Mouse (Mus musculus): ENCODE measurements around the gene Zfp160.

DNA sequence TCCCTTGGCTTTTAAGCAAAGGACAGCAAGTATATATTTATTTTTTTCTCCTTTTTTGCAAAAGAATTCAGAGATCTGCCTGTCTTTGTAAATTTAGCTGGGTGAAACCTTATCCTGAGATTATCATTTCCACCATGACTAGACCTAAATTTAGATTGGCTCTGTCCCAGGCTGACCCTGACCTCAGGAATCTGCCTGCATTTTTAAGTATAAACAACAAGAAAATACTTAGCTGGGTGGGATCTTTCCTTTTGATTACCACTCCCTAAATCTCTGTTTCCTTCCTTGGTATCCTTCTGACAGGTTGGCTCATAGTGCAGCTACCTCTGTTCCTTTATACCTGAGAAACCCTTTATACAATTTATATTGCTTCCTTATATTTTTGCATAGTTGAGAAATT, 42.0 kb upstream of the Zfp160 start:
- TF ChIP-seq CTCF (IDR thresholded peaks at IDR 0.05; ENCODE audit: low read depth) (no peak), EP300 (IDR thresholded peaks at IDR 0.05; ENCODE audit: low read depth) (no peak)
